Mouse (Mus musculus): ENCODE measurements around the gene Akap2.

The Akap2 gene

GRCm38 (mm10) chr4:57916711-57917110 is 199.3 kb downstream of the Akap2 start:
- DNase-seq: no peak

DNA sequence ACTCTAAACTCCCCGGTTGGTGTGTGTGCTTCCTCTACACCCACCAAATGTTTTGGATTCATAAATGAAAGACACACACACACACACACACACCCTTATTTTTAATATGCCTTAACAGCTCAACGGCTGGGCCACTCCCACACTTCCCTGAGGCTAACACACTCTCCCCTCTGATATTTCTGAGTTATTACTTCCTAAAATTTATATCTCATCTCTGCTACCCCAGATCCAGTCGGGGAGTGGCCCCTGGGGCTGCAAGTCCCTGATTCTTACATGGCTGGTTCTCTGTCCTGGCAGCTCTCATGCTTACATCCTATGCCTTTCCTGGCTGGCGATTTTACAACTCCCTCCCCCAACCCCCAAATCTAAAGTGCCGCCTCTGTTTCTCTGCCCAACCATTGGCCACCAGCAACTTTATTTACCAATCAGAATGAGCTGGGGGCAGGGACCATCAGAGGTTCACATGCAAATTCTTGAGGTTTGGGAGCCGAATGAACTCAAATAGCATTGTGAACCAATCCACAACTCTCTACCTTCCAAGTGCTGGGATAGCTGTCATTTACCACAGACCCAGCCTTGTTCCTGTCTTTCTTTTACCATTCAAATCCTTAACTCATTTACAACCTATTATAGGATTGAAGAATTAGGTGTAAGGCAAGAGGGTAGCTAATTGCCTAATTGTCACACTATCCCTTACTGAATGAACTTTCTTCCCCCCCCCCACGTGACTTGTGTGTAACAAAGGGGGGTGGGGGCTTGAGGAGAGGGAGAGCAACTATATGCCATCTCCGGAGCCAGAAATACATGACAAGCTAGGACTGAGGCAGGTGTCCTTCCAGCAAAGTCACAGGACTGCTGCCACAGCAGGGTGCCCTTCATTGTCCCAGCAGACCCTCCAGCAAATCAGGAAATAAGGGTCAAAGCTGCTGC is 202.3 kb downstream of the Akap2 start:
- no peak for DNase-seq

GRCm38 (mm10) chr4:57920522-57920921 is 203.1 kb downstream of the Akap2 start:
- DNase-seq: no peak

DNA sequence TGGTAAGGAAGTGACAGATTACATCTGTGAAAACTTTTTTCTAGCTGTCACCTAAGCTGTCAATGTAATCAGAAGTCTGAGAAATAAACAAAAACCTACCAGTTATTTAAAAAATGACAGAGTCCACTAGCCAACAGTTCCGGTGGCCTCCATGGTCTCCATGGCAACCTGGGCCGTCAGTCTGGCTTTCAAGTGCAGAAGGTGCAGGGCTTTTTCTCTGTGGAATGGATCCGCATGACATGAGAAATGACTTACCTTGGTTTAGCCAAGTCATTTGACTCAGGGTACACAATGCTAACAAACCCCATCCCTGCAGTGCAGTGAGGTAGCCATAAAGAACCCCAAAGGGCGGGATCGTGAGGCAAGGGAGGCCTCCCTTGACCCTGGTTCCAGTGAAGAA is 204.7 kb downstream of the Akap2 start:
- no peak for DNase-seq

GRCm38 (mm10) chr4:57924556-57925071 is 207.2 kb downstream of the Akap2 start:
- no peak for DNase-seq

- peak; percentile 30 for DNase-seq
Measured at GRCm38 (mm10) chr4:57927464-57928205, 210.2 kb downstream of the Akap2 start.

DNA sequence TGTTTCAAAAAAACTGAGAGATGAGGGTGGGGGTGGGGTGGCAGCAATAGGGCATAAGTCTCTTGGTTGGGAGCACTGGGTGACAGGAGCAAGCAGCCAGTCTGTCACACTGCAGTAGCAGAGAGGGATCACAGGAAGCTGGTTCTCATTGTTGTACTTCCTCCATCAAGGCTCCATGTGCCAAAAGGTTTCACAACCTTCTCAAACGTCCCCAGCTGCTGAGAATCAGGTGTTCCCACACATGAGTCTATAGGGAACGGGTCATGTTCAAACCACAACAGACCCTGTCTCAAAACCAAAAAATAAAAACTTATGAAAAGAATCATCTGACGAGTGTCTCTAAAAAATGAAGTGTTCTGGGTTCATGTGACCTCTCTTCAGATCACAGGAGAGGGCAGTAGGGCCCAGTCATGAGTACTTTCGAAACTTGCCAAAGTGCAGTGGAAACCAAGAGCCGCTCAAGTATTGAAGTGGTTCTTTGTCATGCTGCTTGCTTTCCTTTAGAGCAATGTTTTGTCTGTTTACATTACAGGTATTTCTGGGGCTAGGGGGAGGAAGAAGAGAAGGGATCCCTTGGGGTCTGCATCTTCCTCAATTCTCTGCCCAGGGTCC is 213.2 kb downstream of the Akap2 start:
- DNase-seq: no peak

DNA sequence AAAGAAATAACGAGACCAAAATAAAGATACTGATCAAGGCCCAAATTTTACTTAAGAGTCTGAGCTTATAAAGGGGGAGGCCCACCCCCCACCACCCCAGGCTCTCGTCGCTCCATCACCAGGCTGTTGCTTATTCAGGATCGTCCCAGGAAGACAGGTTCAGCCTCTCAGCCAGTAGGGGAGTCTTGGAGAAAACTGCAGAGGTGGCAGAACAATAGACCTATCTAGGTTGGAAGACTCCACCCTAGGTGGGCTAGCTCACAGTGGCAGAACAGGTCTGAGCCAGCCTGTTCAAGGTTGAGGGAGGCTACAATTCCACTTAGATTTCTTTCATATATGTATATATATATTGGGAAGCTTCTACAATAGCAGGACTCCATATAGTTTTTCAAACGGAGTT is 216.7 kb downstream of the Akap2 start:
- no peak for DNase-seq

DNA sequence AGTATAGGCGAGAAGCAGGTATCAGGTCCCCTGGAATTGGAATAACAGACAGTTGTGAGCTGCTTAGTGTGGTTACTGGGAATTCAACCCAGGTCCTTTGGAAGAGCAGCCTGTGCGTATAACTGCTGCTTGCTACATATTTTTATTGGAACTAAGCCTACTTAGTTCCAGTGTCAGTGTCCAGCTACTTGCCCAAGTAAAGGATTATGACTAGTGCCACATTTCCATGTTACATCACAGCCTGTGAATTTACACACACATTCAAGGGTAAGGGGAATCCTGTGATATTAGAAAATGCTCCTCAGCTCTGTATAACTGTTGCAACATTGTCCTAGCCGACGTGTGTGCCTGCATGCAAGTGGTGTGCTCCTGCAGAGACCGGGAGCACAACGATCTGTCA is 219.8 kb downstream of the Akap2 start:
- DNase-seq: no peak

GRCm38 (mm10) chr4:57940631-57941030 is 223.2 kb downstream of the Akap2 start:
- no peak for DNase-seq

DNA sequence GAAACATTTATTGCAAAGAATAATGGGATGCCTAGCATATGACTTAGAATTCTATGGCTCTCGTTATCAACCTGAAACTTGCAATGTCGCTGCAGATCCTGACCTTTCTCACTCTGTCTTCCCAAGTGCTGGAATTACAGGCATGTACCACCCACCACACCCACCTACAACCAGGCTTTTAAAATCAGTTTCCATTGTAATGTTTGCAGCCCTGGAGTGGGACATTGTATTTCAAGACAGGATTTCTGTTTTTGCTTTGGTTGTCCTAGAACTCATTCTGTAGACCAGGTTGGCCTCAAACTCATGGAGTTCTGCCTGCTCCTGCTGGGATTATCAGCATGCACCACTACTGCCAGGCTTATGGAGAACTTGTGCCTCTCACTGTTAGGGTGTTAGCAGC is 225.4 kb downstream of the Akap2 start:
- DNase-seq: no peak
